ENCODE assay signal across 29 mouse cellular contexts in the genomic region with DNA sequence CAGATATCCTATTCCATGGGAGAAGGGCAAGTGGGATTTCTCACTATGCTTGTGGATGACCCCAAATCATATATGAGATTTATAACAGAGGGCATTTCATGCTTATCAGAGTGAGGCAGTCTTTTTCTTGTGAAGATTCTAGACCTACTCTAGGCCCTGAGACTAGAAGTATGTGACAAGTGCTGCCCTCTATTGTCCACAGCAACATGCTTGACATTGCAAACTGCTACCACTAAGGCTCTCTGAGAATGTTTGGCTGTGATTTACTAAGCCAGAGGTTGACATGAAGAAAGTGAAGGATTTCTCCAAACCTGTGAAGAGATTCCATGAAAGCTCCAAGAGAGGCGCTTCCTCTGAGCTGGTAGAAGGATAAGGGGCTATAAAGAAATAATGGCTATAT. TPM values are rescaled to one million over a fixed set of nuclear protein-coding genes. Genes with fewer than 3 reads are reported as not detected.
A peak's percentile ranks its signal among the peaks of the same experiment; 100 is the strongest.
DNase-seq lines count a peak whose midpoint lies in the region; ATAC-seq and TF ChIP-seq lines count a peak whose summit lies in the region.
"Had no signal": no experiment of that assay in that cellular context is flagged by ENCODE, and none has a peak within 500 bp of the region (broad histone marks: within the 10 kb centered on the region; RNA-seq: fewer than 3 reads in every experiment).

No protein-coding gene starts in this region.

- no peaks in the 10 kb centered on the region for H3K9me3 ChIP-seq in hindbrain, postnatal 0 days (ENCODE audit: low read length)
- peaks cover 8% of the 10 kb centered on the region; the same call in 1 of the 2 replicates for H3K9me3 ChIP-seq in hindbrain, embryonic 14.5 days (ENCODE audit: control insufficient read depth, low read length)

- DNase-seq in cerebellum, adult 2 months = no peak
- DNase-seq in cerebellum, postnatal 36 days = no peak
- peak; percentile 56 for DNase-seq in hindbrain, postnatal 0 days (ENCODE audit: low spot score)
- no peak for DNase-seq in hindbrain, embryonic 14.5 days (ENCODE audit: low spot score)
- DNase-seq in 3T3-L1 (ENCODE audit: low read depth, low spot score) = peak; percentile 5
- DNase-seq in brain, embryonic 14.5 days (ENCODE audit: low read depth) = no peak
- no peak for DNase-seq in urinary bladder, postnatal 14 days (ENCODE audit: low spot score)
- DNase-seq in urinary bladder, adult 2 months (ENCODE audit: low spot score) = no peak
- DNase-seq: adrenal gland, postnatal 25 days; cerebellum, adult 11 months; gastrocnemius, postnatal 10 days; heart, adult 18-20 months; heart, postnatal 36 days; kidney, postnatal 25 days; liver, embryonic 13.5 days; lung, adult 2 months; lung, postnatal 14 days; spleen, adult 18-20 months; thymus, postnatal 4 days had no signal

- no peaks in the 10 kb centered on the region for H3K27me3 ChIP-seq in cerebellum, adult 2 months (ENCODE audit: control insufficient read depth, insufficient read depth, low read length)
- H3K27me3 ChIP-seq in hindbrain, postnatal 0 days (ENCODE audit: insufficient read depth, low read length) = peaks cover 8% of the 10 kb centered on the region; the same call in 1 of the 2 replicates
- H3K27me3 ChIP-seq in hindbrain, embryonic 14.5 days (ENCODE audit: control insufficient read depth, insufficient read depth, low read length) = peaks cover 13% of the 10 kb centered on the region

- H3K9ac ChIP-seq in hindbrain, postnatal 0 days (replicated peaks; ENCODE audit: low read length) = no peak overlapping the region
- no peak overlapping the region for H3K9ac ChIP-seq in hindbrain, embryonic 14.5 days
- H3K9ac ChIP-seq: hindbrain, embryonic 13.5 days; liver, embryonic 13.5 days; midbrain, embryonic 12.5 days had no signal

- TF ChIP-seq POLR2A in cerebellum, adult 2 months (IDR thresholded peaks at IDR 0.05; ENCODE audit: borderline replicate concordance, insufficient read depth, low read length) = no peak
- TF ChIP-seq POLR2A in brain, embryonic 14.5 days (IDR thresholded peaks at IDR 0.05; ENCODE audit: borderline replicate concordance, extremely low read depth, insufficient read depth, insufficient read length, poor library complexity, severe bottlenecking) = no peak

- peaks cover 8% of the 10 kb centered on the region for H3K4me1 ChIP-seq in cerebellum, adult 2 months (ENCODE audit: control insufficient read depth, insufficient read depth, low read length)
- no peaks in the 10 kb centered on the region for H3K4me1 ChIP-seq in hindbrain, postnatal 0 days (ENCODE audit: insufficient read depth, low read length)
- H3K4me1 ChIP-seq in hindbrain, embryonic 14.5 days (replicated peaks; ENCODE audit: control insufficient read depth, insufficient read depth, low read length) = no peaks in the 10 kb centered on the region
- H3K4me1 ChIP-seq: hindbrain, embryonic 13.5 days; liver, embryonic 13.5 days; midbrain, embryonic 12.5 days had no signal

- no peak for ATAC-seq in hindbrain, postnatal 0 days
- no peak for ATAC-seq in hindbrain, embryonic 14.5 days (ENCODE audit: low FRiP score)
- ATAC-seq: forebrain, embryonic 14.5 days had no signal

- 98% methylated on average over 1 of the region's 1 CpGs for WGBS in cerebellum, adult 2 months
- WGBS in hindbrain, postnatal 0 days = 91% methylated on average over 1 of the region's 1 CpGs
- WGBS in hindbrain, embryonic 14.5 days = 87% methylated on average over 1 of the region's 1 CpGs

- no peak overlapping the region for H3K4me2 ChIP-seq in hindbrain, postnatal 0 days (ENCODE audit: low read depth, low read length)
- H3K4me2 ChIP-seq in hindbrain, embryonic 14.5 days (replicated peaks) = no peak overlapping the region
- H3K4me2 ChIP-seq: hindbrain, embryonic 13.5 days; liver, embryonic 13.5 days; midbrain, embryonic 12.5 days had no signal

- H3K36me3 ChIP-seq in hindbrain, postnatal 0 days (ENCODE audit: insufficient read depth, low read length) = no peaks in the 10 kb centered on the region
- no peaks in the 10 kb centered on the region for H3K36me3 ChIP-seq in hindbrain, embryonic 14.5 days (replicated peaks; ENCODE audit: control insufficient read depth, insufficient read depth)
- H3K36me3 ChIP-seq: hindbrain, embryonic 13.5 days; midbrain, embryonic 12.5 days had no signal

- peak; percentile 19; the same call in 1 of the 2 replicates for TF ChIP-seq CTCF in cerebellum, adult 2 months (IDR thresholded peaks at IDR 0.05; ENCODE audit: borderline replicate concordance, insufficient read depth, low read depth, low read length)
- peak; percentile 50 for TF ChIP-seq CTCF in hindbrain, postnatal 0 days (IDR thresholded peaks at IDR 0.05; ENCODE audit: low read depth)
- TF ChIP-seq CTCF in brain, embryonic 14.5 days (IDR thresholded peaks at IDR 0.05; ENCODE audit: borderline replicate concordance, extremely low read depth, insufficient read depth, insufficient read length) = peak; percentile 14; the same call in 1 of the 2 replicates

- no peak overlapping the region for H3K27ac ChIP-seq in cerebellum, adult 2 months (ENCODE audit: insufficient read depth, low read length)
- H3K27ac ChIP-seq in hindbrain, postnatal 0 days = no peak overlapping the region
- H3K27ac ChIP-seq in hindbrain, embryonic 14.5 days = no peak overlapping the region
- H3K27ac ChIP-seq: hindbrain, embryonic 13.5 days; liver, embryonic 13.5 days; midbrain, embryonic 12.5 days had no signal

- H3K4me3 ChIP-seq in cerebellum, adult 2 months (replicated peaks; ENCODE audit: insufficient read depth, low read depth, low read length) = no peak overlapping the region
- H3K4me3 ChIP-seq in hindbrain, postnatal 0 days (ENCODE audit: low read length) = no peak overlapping the region
- H3K4me3 ChIP-seq in hindbrain, embryonic 14.5 days (replicated peaks; ENCODE audit: low read length) = no peak overlapping the region
- H3K4me3 ChIP-seq: hindbrain, embryonic 13.5 days; liver, embryonic 13.5 days; midbrain, embryonic 12.5 days had no signal

RNA-seq across cellular contexts. Expression of a gene that starts 1.3 kb away (rescaled TPM):
- polyA plus RNA-seq in cerebellum, adult 2 months (2012; rRNA removed) = 0.02 TPM in 1 of 2 replicates, not detected in the other
- total RNA-seq in hindbrain, postnatal 0 days (2014; rRNA removed) = 0.32 and 0.68 TPM in 2 replicates
- not detected in 2 replicates for polyA plus RNA-seq in hindbrain, postnatal 0 days (2015; fragmentation: Nextera tagmentation; extraction: Ambion mirVana)
- polyA plus RNA-seq in hindbrain, embryonic 14.5 days (2014; fragmentation: Nextera tagmentation; extraction: Ambion mirVana) = not detected in 2 replicates
- polyA plus RNA-seq in brain, embryonic 14.5 days (2012; rRNA removed) = 0.06 and 0.34 TPM in 2 replicates
- polyA plus RNA-seq in urinary bladder, adult 2 months (2012; rRNA removed) = not detected in 2 replicates
- total RNA-seq: adrenal gland, postnatal 25 days; heart, adult 18-20 months; left cerebral cortex, postnatal 36 days; megakaryocyte progenitor cell, adult 5-6 weeks; monocyte, adult 5-6 weeks; neutrophil, adult 5-6 weeks had no signal
- polyA plus RNA-seq: forebrain, embryonic 14.5 days; heart, embryonic 14.5 days; hindbrain, embryonic 13.5 days; kidney, embryonic 14.5 days; liver, embryonic 13.5 days; lung, adult 2 months; midbrain, embryonic 12.5 days; stomach, embryonic 14.5 days had no signal

RNA-seq across cellular contexts. Expression of a gene that starts 4.5 kb away (rescaled TPM):
- polyA plus RNA-seq in cerebellum, adult 2 months (2012; rRNA removed) = 67.2 and 99.9 TPM in 2 replicates
- total RNA-seq in hindbrain, postnatal 0 days (2014; rRNA removed) = 262 and 308 TPM in 2 replicates
- polyA plus RNA-seq in hindbrain, postnatal 0 days (2015; fragmentation: Nextera tagmentation; extraction: Ambion mirVana) = 200 and 279 TPM in 2 replicates
- 141 and 194 TPM in 2 replicates for polyA plus RNA-seq in hindbrain, embryonic 14.5 days (2014; fragmentation: Nextera tagmentation; extraction: Ambion mirVana)
- polyA plus RNA-seq in brain, embryonic 14.5 days (2012; rRNA removed) = 234 and 457 TPM in 2 replicates
- 11.9 and 21.9 TPM in 2 replicates for polyA plus RNA-seq in urinary bladder, adult 2 months (2012; rRNA removed)
- total RNA-seq: megakaryocyte progenitor cell, adult 5-6 weeks; monocyte, adult 5-6 weeks; neutrophil, adult 5-6 weeks had no signal

Comparison
In these comparisons a context has a peak if more than half of its experiments do, and no peak if none do; other contexts are left out.
1. DNase-seq: peak in hindbrain, postnatal 0 days (single experiment) and 3T3-L1 (single experiment); none in cerebellum, adult 2 months (0 of 2), cerebellum, postnatal 36 days (0 of 2), hindbrain, embryonic 14.5 days (single experiment), brain, embryonic 14.5 days (single experiment), urinary bladder, postnatal 14 days (single experiment) and urinary bladder, adult 2 months (single experiment).
2. Peak in every context shown above with its lines, with median percentiles within 50 percentile points of each other: CTCF ChIP-seq.